Mouse (Mus musculus): ENCODE measurements around the gene Erp44.

Gene Erp44

DNA sequence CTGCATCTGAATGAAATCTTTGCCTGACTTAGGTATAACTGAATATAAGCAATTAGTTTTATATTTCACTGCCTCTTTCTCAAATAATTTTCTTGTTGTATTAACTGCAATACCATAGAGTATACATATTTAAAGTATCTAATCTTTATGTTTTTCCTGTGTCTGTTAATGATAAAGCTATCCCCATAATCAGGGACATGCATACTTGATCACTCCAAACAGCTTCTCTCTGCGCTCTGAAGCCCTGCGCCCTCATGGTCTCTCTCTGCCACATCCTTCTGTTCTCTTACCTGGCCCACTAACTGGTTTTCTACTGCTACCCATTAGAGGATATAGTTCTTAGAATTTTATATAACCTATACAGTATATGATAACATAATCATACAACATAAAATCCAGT, 129.9 kb downstream of the Erp44 start:
- ChIA-PET CTCF (no interaction called here), POLR2A (no interaction called here)

Measured in embryonic stem cell, embryonic (primary cell).